Mouse (Mus musculus) embryonic facial prominence, embryonic 14.5 days (tissue): Measurements from ENCODE around the gene Esrrb. TPM values are rescaled to one million over a fixed set of nuclear protein-coding genes. Genes with fewer than 3 reads are reported as not detected.

Source experiments
- ATAC-seq: fragments of 200-750 bp; cut with Nextera tagmentation; 2 replicates; pipeline ENCODE4 v1.8.0; 2017; ENCODE audit warnings: low read depth, moderate number of reproducible peaks, moderate TSS enrichment
- DNase-seq: peaks from one replicate; pipeline ENCODE4 v3.0.0-alpha.2; 2015; ENCODE audit warnings: low spot score
- H3K27ac ChIP-seq: fragments of 300-500 bp; sonication (generic); replicated peaks from 2 replicates; pipeline ENCODE4 v1.5.1; 2014; ENCODE audit warnings: low read depth, mild to moderate bottlenecking, low read length, moderate library complexity
- H3K27me3 ChIP-seq: fragments of 300-500 bp; sonication (generic); replicated peaks from 2 replicates; pipeline ENCODE4 v1.6.1; 2014; ENCODE audit warnings: low read length; ENCODE audit not compliant: control insufficient read depth, insufficient read depth
- H3K36me3 ChIP-seq: fragments of 300-500 bp; sonication (generic); 2 replicates; pipeline ENCODE4 v1.6.1; 2014; ENCODE audit warnings: low read length, mixed read lengths; ENCODE audit not compliant: control insufficient read depth, insufficient read depth
- H3K4me1 ChIP-seq: fragments of 300-500 bp; sonication (generic); 2 replicates; pipeline ENCODE4 v1.6.1; 2014; ENCODE audit warnings: antibody characterized with exemption, low read length; ENCODE audit not compliant: control insufficient read depth, insufficient read depth
- H3K4me2 ChIP-seq: fragments of 300-500 bp; sonication (generic); 2 replicates; pipeline ENCODE4 v1.6.1; 2014; ENCODE audit warnings: low read depth, mild to moderate bottlenecking, low read length, moderate library complexity, mixed read lengths
- H3K4me3 ChIP-seq: fragments of 300-500 bp; sonication (generic); 2 replicates; pipeline ENCODE4 v1.5.1; 2014; ENCODE audit warnings: low read depth, mild to moderate bottlenecking, low read length
- H3K9ac ChIP-seq: fragments of 300-500 bp; sonication (generic); 2 replicates; pipeline ENCODE4 v1.6.1; 2014; ENCODE audit warnings: low read depth, mild to moderate bottlenecking, low read length, moderate library complexity, mixed read lengths
- H3K9me3 ChIP-seq: fragments of 300-500 bp; sonication (generic); 2 replicates; pipeline ENCODE4 v1.6.1; 2016; ENCODE audit warnings: low read length; ENCODE audit not compliant: control insufficient read depth
- whole genome bisulfite sequencing: fragments of 180-500 bp; shearing (Covaris S2); extraction: QIAGEN DNeasy Blood & Tissue Kit; methylation state at CpG from one replicate; pipeline ENCODE4 v1.1.7; 2014; 5-methylcytosine and 5-hydroxymethylcytosine counted together
- polyA plus RNA-seq: library from polyadenylated mRNA; unstranded; fragments of >200 nt; fragmentation: Nextera tagmentation; extraction: Ambion mirVana; gene quantifications from 2 replicates; pipeline ENCODE4 v1.2.1, GENCODE M21; 2014

Esrrb gene
- polyA plus RNA-seq, 1 experiment from 2014 or later = 0.67 TPM

DNA sequence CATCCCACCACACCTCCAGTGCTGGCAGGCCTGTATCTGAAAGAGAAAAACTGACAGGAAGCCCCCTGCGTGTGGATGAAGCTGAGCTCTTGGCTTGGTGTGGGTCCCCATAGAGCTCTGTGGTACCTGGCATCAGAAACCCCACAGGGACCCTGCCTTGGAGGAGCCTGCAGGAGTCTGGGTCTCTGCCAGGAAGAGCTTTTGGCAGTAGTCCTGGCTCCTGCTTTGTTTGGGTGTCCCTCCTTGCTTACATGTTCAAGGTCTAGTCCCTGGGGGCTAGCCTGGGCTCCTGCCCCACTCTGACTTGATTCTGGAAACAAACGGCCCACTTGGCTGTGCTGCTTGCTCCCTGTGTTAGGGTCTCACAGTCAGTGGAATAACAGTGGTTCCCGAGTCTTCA lies 130.6 kb downstream of the Esrrb start:
- Histone ChIP-seq H3K27me3 (no peaks in the 10 kb centered on the region), H3K4me1 (peaks cover 14% of the 10 kb centered on the region), H3K4me2 (no peak overlapping the region), H3K4me3 (no peak overlapping the region), H3K9ac (no peak overlapping the region), H3K9me3 (no peaks in the 10 kb centered on the region), H3K27ac (no peak overlapping the region), H3K36me3 (no peaks in the 10 kb centered on the region)
- no peak for ATAC-seq
- no peak for DNase-seq
- WGBS = 52% methylated on average over 3 of the region's 3 CpGs

DNA sequence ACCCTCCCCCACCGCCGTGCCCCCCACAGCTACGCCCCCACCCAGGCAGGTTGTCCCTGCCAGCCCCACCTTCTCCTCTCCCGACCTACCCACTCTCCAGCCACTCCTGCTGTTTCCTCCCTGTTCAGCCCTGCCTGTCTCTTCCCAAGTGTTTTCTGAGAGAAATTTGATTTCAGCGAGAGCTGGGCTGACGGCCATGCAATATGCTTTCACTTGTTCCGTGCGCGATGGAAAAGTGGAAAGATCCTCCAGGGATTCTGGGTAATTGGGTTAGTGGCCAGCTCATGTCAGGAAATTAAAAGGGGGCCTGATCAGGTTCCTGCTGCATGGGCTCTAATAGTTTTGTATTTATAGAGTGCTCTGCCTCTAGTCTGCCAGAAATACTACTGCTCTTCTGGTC lies 131.9 kb downstream of the Esrrb start:
- H3K36me3 ChIP-seq = no peaks in the 10 kb centered on the region
- no peak overlapping the region for H3K4me3 ChIP-seq
- ATAC-seq (peak; percentile 91), DNase-seq (peak; percentile 91)
- peak overlapping the region; percentile 41 for H3K4me2 ChIP-seq
- no peaks in the 10 kb centered on the region for H3K9me3 ChIP-seq
- H3K9ac ChIP-seq = no peak overlapping the region
- WGBS = 11% methylated on average over 9 of the region's 9 CpGs
- no peaks in the 10 kb centered on the region for H3K27me3 ChIP-seq
- peaks cover 14% of the 10 kb centered on the region for H3K4me1 ChIP-seq
- H3K27ac ChIP-seq = peak overlapping the region; percentile 71; the same call in 1 of the 2 replicates

DNA sequence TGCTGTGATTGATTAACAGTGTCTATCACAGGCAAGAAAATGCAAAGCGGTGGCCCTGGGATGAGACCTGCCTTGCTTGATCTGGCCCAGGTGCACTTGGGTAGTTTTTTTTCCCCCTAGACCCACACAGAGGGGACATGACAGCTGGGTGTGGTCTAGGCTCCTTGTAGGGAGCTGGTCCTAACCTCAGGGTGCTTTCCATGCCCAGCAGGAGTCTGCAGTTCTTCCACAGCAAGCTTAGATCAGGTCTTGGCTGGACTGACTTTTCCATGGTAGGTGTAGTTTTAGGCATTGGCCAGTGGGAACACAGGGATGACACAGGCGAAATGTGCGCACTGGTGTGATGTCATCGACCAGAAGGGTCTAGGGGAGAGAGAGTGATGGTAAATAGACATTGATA lies 136.2 kb downstream of the Esrrb start:
- Histone ChIP-seq H3K4me3 (no peak overlapping the region), H3K9me3 (no peaks in the 10 kb centered on the region), H3K4me1 (peaks cover 22% of the 10 kb centered on the region), H3K4me2 (no peak overlapping the region), H3K36me3 (no peaks in the 10 kb centered on the region), H3K27me3 (no peaks in the 10 kb centered on the region), H3K9ac (no peak overlapping the region), H3K27ac (no peak overlapping the region)
- 94% methylated on average over 4 of the region's 4 CpGs for WGBS
- no peak for DNase-seq
- no peak for ATAC-seq

DNA sequence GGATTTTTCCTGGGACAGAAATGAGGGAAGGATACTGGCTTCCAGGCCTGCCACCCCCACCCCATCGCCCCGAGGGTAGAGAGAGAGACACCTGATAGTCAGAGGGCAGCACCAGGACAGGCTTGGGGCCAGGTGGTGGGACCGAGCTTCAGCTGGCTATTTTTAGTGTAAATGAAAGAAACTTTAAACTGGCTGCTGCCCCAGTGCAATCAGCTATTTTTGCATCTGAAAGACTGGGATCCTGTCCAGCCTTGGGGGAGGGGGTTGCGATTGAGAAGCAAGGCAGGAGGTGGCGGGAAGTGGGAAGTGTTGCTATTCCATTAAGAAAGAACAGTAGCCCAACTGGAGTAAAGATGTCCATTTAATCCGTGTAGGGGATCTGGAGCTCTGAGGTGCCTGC lies 137.8 kb downstream of the Esrrb start:
- no peaks in the 10 kb centered on the region for H3K36me3 ChIP-seq
- H3K4me3 ChIP-seq = no peak overlapping the region
- H3K27ac ChIP-seq = no peak overlapping the region; the same call in 1 of the 2 replicates
- ATAC-seq (peak; percentile 47; the same call in 1 of the 2 replicates), DNase-seq (peak; percentile 80)
- H3K4me1 ChIP-seq = peaks cover 9% of the 10 kb centered on the region
- WGBS = 17% methylated on average over 6 of the region's 6 CpGs
- H3K9ac ChIP-seq = no peak overlapping the region
- H3K4me2 ChIP-seq = no peak overlapping the region
- H3K27me3 ChIP-seq = no peaks in the 10 kb centered on the region
- H3K9me3 ChIP-seq = no peaks in the 10 kb centered on the region

DNA sequence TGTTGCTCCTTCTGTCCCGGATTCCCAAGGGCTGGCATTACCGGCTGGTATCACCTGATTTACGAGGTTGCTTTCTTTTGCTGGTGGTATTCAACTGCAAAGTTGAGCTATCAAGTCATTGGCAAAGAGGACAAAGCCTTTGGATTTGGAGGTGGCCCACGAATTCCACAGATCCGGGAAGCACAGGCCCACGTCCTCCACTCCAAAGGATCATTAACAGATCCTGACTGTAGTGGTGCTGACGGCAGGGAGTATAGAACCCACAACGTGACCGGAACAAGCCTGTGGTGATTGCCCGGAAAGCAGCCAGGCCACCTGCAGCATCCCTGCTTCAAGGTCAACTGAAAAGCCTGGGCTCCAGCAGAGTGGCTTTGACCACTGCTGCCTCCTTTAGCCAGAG lies 140.8 kb downstream of the Esrrb start:
- ATAC-seq (no peak), DNase-seq (no peak)
- Histone ChIP-seq H3K4me3 (no peak overlapping the region), H3K27me3 (no peaks in the 10 kb centered on the region), H3K9ac (no peak overlapping the region), H3K27ac (no peak overlapping the region), H3K4me1 (peaks cover 9% of the 10 kb centered on the region), H3K36me3 (no peaks in the 10 kb centered on the region), H3K9me3 (no peaks in the 10 kb centered on the region), H3K4me2 (no peak overlapping the region)
- WGBS = 82% methylated on average over 10 of the region's 10 CpGs

DNA sequence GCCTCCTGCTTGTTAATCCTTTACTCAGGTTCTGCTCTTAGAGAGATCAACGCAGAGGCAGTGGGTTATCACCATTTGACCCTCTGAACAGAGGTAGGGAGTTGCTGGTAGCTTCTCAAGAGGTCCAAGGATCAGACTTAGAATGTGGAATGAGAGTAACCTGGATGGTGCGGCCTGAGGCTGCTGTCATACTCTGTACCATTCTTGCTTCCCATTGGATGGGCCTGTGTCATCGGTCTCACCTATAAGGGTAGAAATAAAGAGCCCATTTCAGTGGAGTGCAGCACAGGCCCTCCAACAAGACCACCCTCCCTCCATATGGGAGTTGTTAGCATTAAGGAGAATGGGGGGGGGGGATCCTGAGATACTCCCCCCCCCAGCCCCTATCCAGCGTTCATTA lies 143.0 kb downstream of the Esrrb start:
- H3K27ac ChIP-seq = no peak overlapping the region
- H3K36me3 ChIP-seq = no peaks in the 10 kb centered on the region
- DNase-seq (no peak), ATAC-seq (no peak)
- H3K4me1 ChIP-seq = peaks cover 3% of the 10 kb centered on the region
- no peak overlapping the region for H3K4me2 ChIP-seq
- no peaks in the 10 kb centered on the region for H3K9me3 ChIP-seq
- no peak overlapping the region for H3K9ac ChIP-seq
- WGBS = 79% methylated on average over 4 of the region's 4 CpGs
- no peaks in the 10 kb centered on the region for H3K27me3 ChIP-seq
- no peak overlapping the region for H3K4me3 ChIP-seq

DNA sequence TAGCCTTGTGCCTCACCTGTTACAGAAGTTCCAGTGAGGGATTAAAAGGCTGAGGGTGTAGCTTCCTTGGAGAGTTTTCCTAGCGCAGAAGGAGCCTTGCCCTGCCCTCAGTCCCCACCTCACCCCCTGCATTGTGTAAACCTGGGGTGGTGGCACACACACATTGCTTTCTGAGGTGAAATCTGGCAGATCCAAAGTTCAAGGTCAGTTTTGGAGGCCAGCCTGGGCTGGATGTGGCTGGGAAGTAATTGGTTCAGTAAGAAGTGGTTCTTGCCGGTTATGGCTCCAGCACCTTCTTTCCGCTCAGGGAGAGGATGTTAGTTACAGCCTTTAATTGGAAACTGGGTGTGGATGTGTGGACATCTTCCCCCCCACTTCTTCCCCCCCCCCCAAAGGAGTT lies 143.4 kb downstream of the Esrrb start:
- Histone ChIP-seq H3K27ac (no peak overlapping the region), H3K4me2 (no peak overlapping the region), H3K4me1 (no peaks in the 10 kb centered on the region), H3K4me3 (no peak overlapping the region), H3K36me3 (no peaks in the 10 kb centered on the region), H3K27me3 (no peaks in the 10 kb centered on the region), H3K9me3 (no peaks in the 10 kb centered on the region), H3K9ac (no peak overlapping the region)
- DNase-seq (no peak), ATAC-seq (no peak)
- 84% methylated on average over 3 of the region's 3 CpGs for WGBS

DNA sequence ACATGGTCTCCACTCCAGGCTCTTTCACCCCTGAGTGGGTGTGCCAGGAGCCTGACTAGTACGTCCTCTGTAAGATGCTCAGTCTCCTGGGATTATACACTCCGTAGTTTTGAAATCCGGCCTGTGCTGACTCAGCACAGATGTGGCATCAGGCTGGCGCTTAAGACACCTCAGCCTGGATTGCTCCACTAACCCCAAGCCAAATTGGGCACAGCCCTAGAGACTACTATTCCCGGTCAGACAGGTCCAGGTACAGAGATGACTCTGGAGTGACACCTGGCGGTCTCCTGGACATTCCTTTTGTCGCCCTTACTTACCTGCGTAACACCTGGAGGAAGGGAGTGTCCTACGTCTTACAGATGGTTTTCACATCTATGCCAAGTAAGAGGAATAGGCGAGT lies 146.8 kb downstream of the Esrrb start:
- Histone ChIP-seq H3K4me3 (no peak overlapping the region), H3K27me3 (no peaks in the 10 kb centered on the region), H3K36me3 (no peaks in the 10 kb centered on the region), H3K4me1 (no peaks in the 10 kb centered on the region), H3K9me3 (no peaks in the 10 kb centered on the region), H3K27ac (no peak overlapping the region), H3K4me2 (no peak overlapping the region), H3K9ac (no peak overlapping the region)
- DNase-seq = no peak
- WGBS = 81% methylated on average over 10 of the region's 10 CpGs
- ATAC-seq = no peak

DNA sequence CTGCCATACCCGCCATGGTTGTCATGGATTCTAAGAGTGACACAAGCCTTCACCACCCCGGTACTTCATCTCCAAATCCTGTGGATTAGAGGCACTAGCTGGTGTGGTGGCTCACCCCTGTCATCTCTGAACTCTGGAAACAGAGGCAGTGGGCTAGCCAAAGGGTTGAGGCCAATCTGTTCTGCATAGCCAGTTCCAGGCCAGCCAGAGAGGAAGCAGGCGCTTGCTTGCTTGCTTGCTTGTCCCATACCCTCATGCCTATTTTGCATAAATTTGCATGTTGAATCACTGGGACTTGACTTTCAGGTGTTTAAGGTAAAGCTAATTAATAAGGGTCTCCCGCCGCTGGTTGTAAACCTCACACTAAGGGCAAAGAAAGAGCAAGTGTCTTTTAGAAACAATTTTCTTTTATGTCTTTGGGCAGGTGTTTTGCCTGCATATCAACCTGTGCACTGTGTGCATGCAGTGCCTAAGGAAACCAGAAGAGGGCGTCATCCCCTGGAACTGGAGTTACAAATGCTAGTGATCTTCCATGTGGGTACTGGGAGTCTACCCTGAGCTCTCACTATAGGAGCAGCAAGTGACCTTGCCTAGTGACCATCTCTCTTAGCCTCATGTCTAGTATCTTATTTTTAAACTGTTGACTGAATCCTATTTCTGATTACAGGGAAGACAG lies 147.5 kb downstream of the Esrrb start:
- WGBS = 72% methylated on average over 6 of the region's 6 CpGs
- H3K36me3 ChIP-seq = no peaks in the 10 kb centered on the region
- no peak for DNase-seq
- no peaks in the 10 kb centered on the region for H3K27me3 ChIP-seq
- H3K4me2 ChIP-seq = no peak overlapping the region
- no peak overlapping the region for H3K4me3 ChIP-seq
- no peak for ATAC-seq
- H3K9ac ChIP-seq = no peak overlapping the region
- H3K9me3 ChIP-seq = no peaks in the 10 kb centered on the region
- no peaks in the 10 kb centered on the region for H3K4me1 ChIP-seq
- H3K27ac ChIP-seq = no peak overlapping the region
